Mouse (Mus musculus): ENCODE measurements around the gene Olfr1022. TPM values are rescaled to one million over a fixed set of nuclear protein-coding genes. Genes with fewer than 3 reads are reported as not detected.

Gene Olfr1022
- not detected in 2 replicates for polyA plus RNA-seq (2014; fragmentation: Nextera tagmentation; extraction: Ambion mirVana)

DNA sequence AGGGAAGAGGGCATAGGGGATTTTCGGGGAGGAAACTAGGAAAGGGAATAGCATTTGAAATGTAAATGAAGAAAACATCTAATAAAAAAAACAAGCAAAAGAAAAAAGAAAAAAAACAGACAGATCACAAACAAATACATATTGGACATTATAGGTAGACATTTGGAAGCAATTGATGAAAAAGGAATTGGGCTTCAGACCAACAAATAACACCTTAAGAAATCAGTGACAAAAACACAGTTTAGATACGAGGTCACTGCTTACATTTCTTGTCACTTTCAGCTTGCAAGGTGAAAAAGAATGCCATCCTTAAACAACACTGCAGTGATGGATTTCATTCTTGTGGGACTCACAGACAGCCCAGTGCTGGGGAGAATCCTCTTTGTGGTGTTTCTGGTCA lies at the start of gene Olfr1022:
Gene Olfr1022, plus strand, starts transcription at position 301 of the 400 bp plus-strand sequence.
- Histone ChIP-seq H3K4me2 (ENCODE audit: low read length) (no peak within 1 kb of the TSS), H3K9me3 (ENCODE audit: control insufficient read depth, low read length) (no peaks in the 10 kb centered on the region), H3K4me3 (replicated peaks; ENCODE audit: low read depth, low read length) (no peak within 1 kb of the TSS), H3K4me1 (ENCODE audit: control insufficient read depth, insufficient read depth, low read length) (no peaks in the 10 kb centered on the region), H3K27me3 (ENCODE audit: control insufficient read depth, insufficient read depth, low read length) (no peaks in the 10 kb centered on the region), H3K27ac (replicated peaks; ENCODE audit: low read depth, low read length) (no peak within 1 kb of the TSS), H3K36me3 (ENCODE audit: control insufficient read depth, insufficient read depth, low read length) (no peaks in the 10 kb centered on the region), H3K9ac (replicated peaks; ENCODE audit: low read length) (no peak within 1 kb of the TSS)
- ATAC-seq (ENCODE audit: low FRiP score, low TSS enrichment) (no peak), DNase-seq (no peak)
- WGBS: 61% methylated on average over 2 of the region's 2 CpGs

- Histone ChIP-seq H3K4me2 (ENCODE audit: low read length) (no peak within 1 kb of the TSS), H3K4me3 (replicated peaks; ENCODE audit: low read depth, low read length) (no peak within 1 kb of the TSS), H3K4me1 (ENCODE audit: control insufficient read depth, insufficient read depth, low read length) (no peaks in the 10 kb centered on the region), H3K27ac (replicated peaks; ENCODE audit: low read depth, low read length) (no peak within 1 kb of the TSS), H3K27me3 (ENCODE audit: control insufficient read depth, insufficient read depth, low read length) (no peaks in the 10 kb centered on the region), H3K9me3 (ENCODE audit: control insufficient read depth, low read length) (no peaks in the 10 kb centered on the region), H3K36me3 (ENCODE audit: control insufficient read depth, insufficient read depth, low read length) (no peaks in the 10 kb centered on the region), H3K9ac (replicated peaks; ENCODE audit: low read length) (no peak within 1 kb of the TSS)
- ATAC-seq (ENCODE audit: low FRiP score, low TSS enrichment) (no peak), DNase-seq (no peak)
These were observed 23.0 kb upstream of the Olfr1022 start, which contains the start of gene Olfr1019 for GRCm38 (mm10) chr2:85845383-85845782. Gene Olfr1019, minus strand, starts transcription at chr2:85845483.

- WGBS: 83% methylated on average over 1 of the region's 1 CpGs
These were observed 21.7 kb upstream of the Olfr1022 start, which contains the start of gene Olfr1020 for GRCm38 (mm10) chr2:85846730-85847129. Gene Olfr1020, plus strand, starts transcription at chr2:85847030.

DNA sequence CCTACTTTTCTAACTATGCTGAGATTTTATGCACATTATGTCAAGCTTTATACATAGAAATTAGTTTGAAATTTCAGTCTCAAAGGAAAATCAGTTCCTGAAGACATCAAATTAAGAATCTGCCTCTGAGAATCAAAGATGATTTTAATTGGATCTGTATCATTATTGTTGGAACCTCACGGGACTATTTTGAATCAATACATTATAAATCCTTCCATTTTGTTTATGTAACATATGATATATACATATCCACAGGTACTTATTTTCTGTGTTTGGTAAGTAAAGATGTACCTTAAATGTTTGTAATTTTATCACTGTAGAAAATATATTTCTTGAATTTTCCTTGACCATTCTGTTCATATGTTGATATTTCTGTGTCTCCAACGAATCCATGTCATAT lies 16.9 kb downstream of the Olfr1022 start, which contains the start of gene Olfr1023:
Gene Olfr1023, plus strand, starts transcription at position 301 of the 400 bp plus-strand sequence.
- H3K4me3 ChIP-seq (replicated peaks; ENCODE audit: low read depth, low read length): no peak within 1 kb of the TSS
- H3K27me3 ChIP-seq (ENCODE audit: control insufficient read depth, insufficient read depth, low read length): no peaks in the 10 kb centered on the region
- no peak within 1 kb of the TSS for H3K4me2 ChIP-seq (ENCODE audit: low read length)
- no peak for DNase-seq
- H3K9me3 ChIP-seq (ENCODE audit: control insufficient read depth, low read length): no peaks in the 10 kb centered on the region
- H3K9ac ChIP-seq (replicated peaks; ENCODE audit: low read length): no peak within 1 kb of the TSS
- no peak for ATAC-seq (ENCODE audit: low FRiP score, low TSS enrichment)
- H3K4me1 ChIP-seq (ENCODE audit: control insufficient read depth, insufficient read depth, low read length): no peaks in the 10 kb centered on the region
- no peaks in the 10 kb centered on the region for H3K36me3 ChIP-seq (ENCODE audit: control insufficient read depth, insufficient read depth, low read length)
- no peak within 1 kb of the TSS for H3K27ac ChIP-seq (replicated peaks; ENCODE audit: low read depth, low read length)
- WGBS: 80% methylated on average over 2 of the region's 2 CpGs

More at GRCm38 (mm10) chr2:85846730-85847129, 21.7 kb upstream of the Olfr1022 start, which contains the start of gene Olfr1020:
- no peaks in the 10 kb centered on the region for H3K27me3 ChIP-seq (ENCODE audit: control insufficient read depth, insufficient read depth, low read length)
- ATAC-seq (ENCODE audit: low FRiP score, low TSS enrichment) (no peak), DNase-seq (no peak)
- H3K4me2 ChIP-seq (ENCODE audit: low read length): no peak within 1 kb of the TSS
- no peak within 1 kb of the TSS for H3K27ac ChIP-seq (replicated peaks; ENCODE audit: low read depth, low read length)
- no peaks in the 10 kb centered on the region for H3K36me3 ChIP-seq (ENCODE audit: control insufficient read depth, insufficient read depth, low read length)
- H3K4me3 ChIP-seq (replicated peaks; ENCODE audit: low read depth, low read length): no peak within 1 kb of the TSS
- no peak within 1 kb of the TSS for H3K9ac ChIP-seq (replicated peaks; ENCODE audit: low read length)
- no peaks in the 10 kb centered on the region for H3K9me3 ChIP-seq (ENCODE audit: control insufficient read depth, low read length)
- no peaks in the 10 kb centered on the region for H3K4me1 ChIP-seq (ENCODE audit: control insufficient read depth, insufficient read depth, low read length)

DNA sequence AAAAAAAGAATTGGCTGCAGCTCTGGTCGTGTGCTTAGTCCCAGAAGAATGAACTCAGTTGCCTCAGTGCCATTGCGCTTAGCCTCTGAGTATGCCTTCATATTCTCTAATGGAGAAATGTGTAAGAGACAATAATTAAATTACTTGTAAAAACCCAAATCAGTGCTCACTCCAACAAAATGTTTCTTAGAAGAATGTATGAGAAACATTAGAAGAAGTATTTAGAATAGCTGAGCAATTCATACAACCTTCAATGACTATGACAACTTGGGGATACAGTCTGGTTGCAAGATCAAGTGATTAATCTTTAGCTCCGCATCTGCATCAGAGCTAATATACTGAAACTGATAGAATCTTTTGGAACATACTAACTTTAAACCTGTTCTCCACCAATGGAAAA lies 36.6 kb downstream of the Olfr1022 start, which contains the start of gene Olfr1024:
Gene Olfr1024, minus strand, starts transcription at position 101 of the 400 bp plus-strand sequence.
- Histone ChIP-seq H3K9me3 (ENCODE audit: control insufficient read depth, low read length) (peaks cover 3% of the 10 kb centered on the region; the same call in 1 of the 2 replicates), H3K4me1 (ENCODE audit: control insufficient read depth, insufficient read depth, low read length) (no peaks in the 10 kb centered on the region), H3K36me3 (ENCODE audit: control insufficient read depth, insufficient read depth, low read length) (no peaks in the 10 kb centered on the region), H3K4me2 (ENCODE audit: low read length) (no peak within 1 kb of the TSS), H3K4me3 (replicated peaks; ENCODE audit: low read depth, low read length) (no peak within 1 kb of the TSS), H3K9ac (replicated peaks; ENCODE audit: low read length) (no peak within 1 kb of the TSS), H3K27ac (replicated peaks; ENCODE audit: low read depth, low read length) (no peak within 1 kb of the TSS), H3K27me3 (ENCODE audit: control insufficient read depth, insufficient read depth, low read length) (no peaks in the 10 kb centered on the region)
- 86% methylated on average over 3 of the region's 3 CpGs for WGBS
- ATAC-seq (ENCODE audit: low FRiP score, low TSS enrichment) (no peak), DNase-seq (no peak)

GRCm38 (mm10) chr2:85913197-85913596 lies 44.8 kb downstream of the Olfr1022 start:
- DNase-seq (no peak), ATAC-seq (ENCODE audit: low FRiP score, low TSS enrichment) (no peak)
- H3K27me3 ChIP-seq (ENCODE audit: control insufficient read depth, insufficient read depth, low read length): no peaks in the 10 kb centered on the region
- no peaks in the 10 kb centered on the region for H3K9me3 ChIP-seq (ENCODE audit: control insufficient read depth, low read length)
- H3K9ac ChIP-seq (replicated peaks; ENCODE audit: low read length): no peak overlapping the region
- H3K27ac ChIP-seq (replicated peaks; ENCODE audit: low read depth, low read length): no peak overlapping the region
- H3K4me2 ChIP-seq (ENCODE audit: low read length): no peak overlapping the region
- H3K36me3 ChIP-seq (ENCODE audit: control insufficient read depth, insufficient read depth, low read length): no peaks in the 10 kb centered on the region
- H3K4me3 ChIP-seq (replicated peaks; ENCODE audit: low read depth, low read length): no peak overlapping the region
- no peaks in the 10 kb centered on the region for H3K4me1 ChIP-seq (ENCODE audit: control insufficient read depth, insufficient read depth, low read length)

GRCm38 (mm10) chr2:85914893-85915292 lies 46.5 kb downstream of the Olfr1022 start, which contains the start of gene Olfr1025-ps1:
Gene Olfr1025-ps1, plus strand, starts transcription at chr2:85915193.
- Histone ChIP-seq H3K27me3 (ENCODE audit: control insufficient read depth, insufficient read depth, low read length) (no peaks in the 10 kb centered on the region), H3K9ac (replicated peaks; ENCODE audit: low read length) (no peak within 1 kb of the TSS), H3K36me3 (ENCODE audit: control insufficient read depth, insufficient read depth, low read length) (no peaks in the 10 kb centered on the region), H3K4me1 (ENCODE audit: control insufficient read depth, insufficient read depth, low read length) (no peaks in the 10 kb centered on the region), H3K4me3 (replicated peaks; ENCODE audit: low read depth, low read length) (no peak within 1 kb of the TSS), H3K9me3 (ENCODE audit: control insufficient read depth, low read length) (no peaks in the 10 kb centered on the region), H3K27ac (replicated peaks; ENCODE audit: low read depth, low read length) (no peak within 1 kb of the TSS), H3K4me2 (ENCODE audit: low read length) (no peak within 1 kb of the TSS)
- DNase-seq (no peak), ATAC-seq (ENCODE audit: low FRiP score, low TSS enrichment) (no peak)
- WGBS: 61% methylated on average over 1 of the region's 1 CpGs

Other genes with a start within 250 kb of the Olfr1022 start
- gene Olfr1002, start 217.9 kb upstream of the Olfr1022 start, polyA plus RNA-seq (2014; fragmentation: Nextera tagmentation; extraction: Ambion mirVana): not detected in 2 replicates
- gene Olfr154, start 204.1 kb upstream of the Olfr1022 start, polyA plus RNA-seq (2014; fragmentation: Nextera tagmentation; extraction: Ambion mirVana): not detected in 2 replicates
- gene Olfr1006, start 189.8 kb upstream of the Olfr1022 start, polyA plus RNA-seq (2014; fragmentation: Nextera tagmentation; extraction: Ambion mirVana): not detected in 2 replicates
- not detected in 2 replicates for gene Olfr1008, start 179.2 kb upstream of the Olfr1022 start, polyA plus RNA-seq (2014; fragmentation: Nextera tagmentation; extraction: Ambion mirVana)
- gene Olfr1009, start 153.2 kb upstream of the Olfr1022 start, polyA plus RNA-seq (2014; fragmentation: Nextera tagmentation; extraction: Ambion mirVana): not detected in 2 replicates
- not detected in 2 replicates for gene Olfr1012, start 105.8 kb upstream of the Olfr1022 start, polyA plus RNA-seq (2014; fragmentation: Nextera tagmentation; extraction: Ambion mirVana)
- gene Olfr1013, start 101.5 kb upstream of the Olfr1022 start, polyA plus RNA-seq (2014; fragmentation: Nextera tagmentation; extraction: Ambion mirVana): not detected in 2 replicates
- gene Olfr1014, start 95.9 kb upstream of the Olfr1022 start, polyA plus RNA-seq (2014; fragmentation: Nextera tagmentation; extraction: Ambion mirVana): not detected in 2 replicates
- gene Olfr1015, start 86.6 kb upstream of the Olfr1022 start, polyA plus RNA-seq (2014; fragmentation: Nextera tagmentation; extraction: Ambion mirVana): not detected in 2 replicates
- gene Olfr1016, start 66.0 kb upstream of the Olfr1022 start, polyA plus RNA-seq (2014; fragmentation: Nextera tagmentation; extraction: Ambion mirVana): not detected in 2 replicates
- gene Olfr1018, start 50.1 kb upstream of the Olfr1022 start, polyA plus RNA-seq (2014; fragmentation: Nextera tagmentation; extraction: Ambion mirVana): not detected in 2 replicates
- not detected in 2 replicates for gene Olfr1019, start 23.1 kb upstream of the Olfr1022 start, polyA plus RNA-seq (2014; fragmentation: Nextera tagmentation; extraction: Ambion mirVana)
- not detected in 2 replicates for gene Olfr1020, start 21.6 kb upstream of the Olfr1022 start, polyA plus RNA-seq (2014; fragmentation: Nextera tagmentation; extraction: Ambion mirVana)
- gene Olfr1023, start 17.0 kb downstream of the Olfr1022 start, polyA plus RNA-seq (2014; fragmentation: Nextera tagmentation; extraction: Ambion mirVana): not detected in 2 replicates
- gene Olfr1024, start 36.5 kb downstream of the Olfr1022 start, polyA plus RNA-seq (2014; fragmentation: Nextera tagmentation; extraction: Ambion mirVana): not detected in 2 replicates
- gene Olfr1025-ps1, start 46.6 kb downstream of the Olfr1022 start, polyA plus RNA-seq (2014; fragmentation: Nextera tagmentation; extraction: Ambion mirVana): not detected in 2 replicates
- not detected in 2 replicates for gene Olfr1026, start 53.0 kb downstream of the Olfr1022 start, polyA plus RNA-seq (2014; fragmentation: Nextera tagmentation; extraction: Ambion mirVana)
- gene Olfr1028, start 81.8 kb downstream of the Olfr1022 start, polyA plus RNA-seq (2014; fragmentation: Nextera tagmentation; extraction: Ambion mirVana): not detected in 2 replicates
- not detected in 2 replicates for gene Olfr1029, start 105.3 kb downstream of the Olfr1022 start, polyA plus RNA-seq (2014; fragmentation: Nextera tagmentation; extraction: Ambion mirVana)
- not detected in 2 replicates for gene Olfr1030, start 110.7 kb downstream of the Olfr1022 start, polyA plus RNA-seq (2014; fragmentation: Nextera tagmentation; extraction: Ambion mirVana)
- not detected in 2 replicates for gene Olfr1031, start 121.7 kb downstream of the Olfr1022 start, polyA plus RNA-seq (2014; fragmentation: Nextera tagmentation; extraction: Ambion mirVana)
- gene Olfr1032, start 136.9 kb downstream of the Olfr1022 start, polyA plus RNA-seq (2014; fragmentation: Nextera tagmentation; extraction: Ambion mirVana): not detected in 2 replicates
- gene Olfr1033, start 152.0 kb downstream of the Olfr1022 start, polyA plus RNA-seq (2014; fragmentation: Nextera tagmentation; extraction: Ambion mirVana): 0.63 TPM in 1 of 2 replicates, not detected in the other
- not detected in 2 replicates for gene Olfr1034, start 177.3 kb downstream of the Olfr1022 start, polyA plus RNA-seq (2014; fragmentation: Nextera tagmentation; extraction: Ambion mirVana)
- gene Olfr1036, start 205.4 kb downstream of the Olfr1022 start, polyA plus RNA-seq (2014; fragmentation: Nextera tagmentation; extraction: Ambion mirVana): not detected in 2 replicates
- gene Olfr1037, start 218.8 kb downstream of the Olfr1022 start, polyA plus RNA-seq (2014; fragmentation: Nextera tagmentation; extraction: Ambion mirVana): not detected in 2 replicates

Measured in midbrain, embryonic 14.5 days (tissue).